Mouse (Mus musculus): ENCODE data around the gene Pik3r4. TPM values are rescaled to one million over a fixed set of nuclear protein-coding genes. Genes with fewer than 3 reads are reported as not detected.
A peak's percentile ranks its signal among the peaks of the same experiment; 100 is the strongest.

The Pik3r4 gene
- polyA plus RNA-seq, 1 experiment from 2014 or later, result 24.1 TPM

- no peak for ATAC-seq (ENCODE audit: low FRiP score, low TSS enrichment)
- no peak overlapping the region for H3K4me3 ChIP-seq (ENCODE audit: low read length)
- no peaks in the 10 kb centered on the region for H3K9me3 ChIP-seq (ENCODE audit: low read length)
- no peak overlapping the region for H3K9ac ChIP-seq (replicated peaks; ENCODE audit: low read length)
- no peak overlapping the region for H3K27ac ChIP-seq (ENCODE audit: low read length)
- H3K36me3 ChIP-seq (ENCODE audit: insufficient read depth, low read length), result peaks cover 13% of the 10 kb centered on the region; the same call in 1 of the 2 replicates
- no peak overlapping the region for H3K4me2 ChIP-seq (replicated peaks; ENCODE audit: low read depth, low read length)
- H3K27me3 ChIP-seq (ENCODE audit: insufficient read depth, low read length), result no peaks in the 10 kb centered on the region
- H3K4me1 ChIP-seq (ENCODE audit: insufficient read depth, low read length), result no peaks in the 10 kb centered on the region
- WGBS, result 88% methylated on average over 9 of the region's 9 CpGs
Observed at GRCm38 (mm10) chr9:105693056-105693455, 50.3 kb downstream of the Pik3r4 start.

- peak; percentile 69; the same call in 1 of the 2 replicates for ATAC-seq (ENCODE audit: low FRiP score, low TSS enrichment)
- no peak overlapping the region for H3K4me3 ChIP-seq (ENCODE audit: low read length)
- H3K27ac ChIP-seq (ENCODE audit: low read length), result no peak overlapping the region
- H3K4me2 ChIP-seq (replicated peaks; ENCODE audit: low read depth, low read length), result no peak overlapping the region
- H3K27me3 ChIP-seq (ENCODE audit: insufficient read depth, low read length), result no peaks in the 10 kb centered on the region
- H3K36me3 ChIP-seq (ENCODE audit: insufficient read depth, low read length), result peaks cover 5% of the 10 kb centered on the region; the same call in 1 of the 2 replicates
- 2% methylated on average over 5 of the region's 5 CpGs for WGBS
- no peak overlapping the region for H3K9ac ChIP-seq (replicated peaks; ENCODE audit: low read length)
- no peaks in the 10 kb centered on the region for H3K9me3 ChIP-seq (ENCODE audit: low read length)
- 0 out of 2 replicates have a peak, but pooled peaks cover 5% of the 10 kb centered on the region for H3K4me1 ChIP-seq (ENCODE audit: insufficient read depth, low read length)
Observed at GRCm38 (mm10) chr9:105693854-105694253, 51.1 kb downstream of the Pik3r4 start.

- Histone ChIP-seq H3K4me2 (replicated peaks; ENCODE audit: low read depth, low read length) (no peak overlapping the region), H3K9me3 (ENCODE audit: low read length) (no peaks in the 10 kb centered on the region), H3K36me3 (ENCODE audit: insufficient read depth, low read length) (no peaks in the 10 kb centered on the region), H3K27ac (ENCODE audit: low read length) (0 out of 2 replicates have a peak overlapping the region, but pooled peaks have one; percentile 5), H3K9ac (replicated peaks; ENCODE audit: low read length) (no peak overlapping the region), H3K4me1 (ENCODE audit: insufficient read depth, low read length) (0 out of 2 replicates have a peak, but pooled peaks cover 5% of the 10 kb centered on the region), H3K4me3 (ENCODE audit: low read length) (no peak overlapping the region), H3K27me3 (ENCODE audit: insufficient read depth, low read length) (no peaks in the 10 kb centered on the region)
- WGBS, result 83% methylated on average over 7 of the region's 7 CpGs
- ATAC-seq (ENCODE audit: low FRiP score, low TSS enrichment), result no peak
Observed at GRCm38 (mm10) chr9:105696818-105697564, 54.2 kb downstream of the Pik3r4 start.

GRCm38 (mm10) chr9:105697764-105698396 is 55.1 kb downstream of the Pik3r4 start:
- WGBS, result 37% methylated on average over 9 of the region's 9 CpGs
- ATAC-seq (ENCODE audit: low FRiP score, low TSS enrichment), result peak; percentile 46; the same call in 1 of the 2 replicates
- H3K4me1 ChIP-seq (ENCODE audit: insufficient read depth, low read length), result 0 out of 2 replicates have a peak, but pooled peaks cover 5% of the 10 kb centered on the region

GRCm38 (mm10) chr9:105700702-105701101 is 57.9 kb downstream of the Pik3r4 start:
- Histone ChIP-seq H3K4me2 (replicated peaks; ENCODE audit: low read depth, low read length) (no peak overlapping the region), H3K36me3 (ENCODE audit: insufficient read depth, low read length) (no peaks in the 10 kb centered on the region), H3K27ac (ENCODE audit: low read length) (no peak overlapping the region), H3K27me3 (ENCODE audit: insufficient read depth, low read length) (no peaks in the 10 kb centered on the region), H3K9me3 (ENCODE audit: low read length) (no peaks in the 10 kb centered on the region), H3K4me1 (ENCODE audit: insufficient read depth, low read length) (0 out of 2 replicates have a peak, but pooled peaks cover 5% of the 10 kb centered on the region), H3K4me3 (ENCODE audit: low read length) (no peak overlapping the region), H3K9ac (replicated peaks; ENCODE audit: low read length) (no peak overlapping the region)
- no peak for ATAC-seq (ENCODE audit: low FRiP score, low TSS enrichment)
- WGBS, result 65% methylated on average over 6 of the region's 6 CpGs

More at GRCm38 (mm10) chr9:105697764-105698396, 55.1 kb downstream of the Pik3r4 start:
- Histone ChIP-seq H3K27me3 (ENCODE audit: insufficient read depth, low read length) (no peaks in the 10 kb centered on the region), H3K9me3 (ENCODE audit: low read length) (no peaks in the 10 kb centered on the region), H3K36me3 (ENCODE audit: insufficient read depth, low read length) (no peaks in the 10 kb centered on the region), H3K27ac (ENCODE audit: low read length) (0 out of 2 replicates have a peak overlapping the region, but pooled peaks have one; percentile 5), H3K4me2 (replicated peaks; ENCODE audit: low read depth, low read length) (no peak overlapping the region), H3K4me3 (ENCODE audit: low read length) (no peak overlapping the region), H3K9ac (replicated peaks; ENCODE audit: low read length) (no peak overlapping the region)

- Histone ChIP-seq H3K9ac (replicated peaks; ENCODE audit: low read length) (no peak overlapping the region), H3K27me3 (ENCODE audit: insufficient read depth, low read length) (no peaks in the 10 kb centered on the region), H3K36me3 (ENCODE audit: insufficient read depth, low read length) (no peaks in the 10 kb centered on the region), H3K4me3 (ENCODE audit: low read length) (no peak overlapping the region), H3K27ac (ENCODE audit: low read length) (no peak overlapping the region), H3K4me2 (replicated peaks; ENCODE audit: low read depth, low read length) (no peak overlapping the region), H3K9me3 (ENCODE audit: low read length) (no peaks in the 10 kb centered on the region), H3K4me1 (ENCODE audit: insufficient read depth, low read length) (0 out of 2 replicates have a peak, but pooled peaks cover 5% of the 10 kb centered on the region)
- WGBS, result 65% methylated on average over 9 of the region's 9 CpGs
- 0 out of 2 replicates have a peak, but pooled peaks have one; percentile 23 for ATAC-seq (ENCODE audit: low FRiP score, low TSS enrichment)
Observed at GRCm38 (mm10) chr9:105701966-105702365, 59.2 kb downstream of the Pik3r4 start.

- Histone ChIP-seq H3K4me2 (replicated peaks; ENCODE audit: low read depth, low read length) (no peak overlapping the region), H3K36me3 (ENCODE audit: insufficient read depth, low read length) (no peaks in the 10 kb centered on the region), H3K4me1 (ENCODE audit: insufficient read depth, low read length) (no peaks in the 10 kb centered on the region), H3K4me3 (ENCODE audit: low read length) (no peak overlapping the region), H3K27ac (ENCODE audit: low read length) (no peak overlapping the region), H3K9ac (replicated peaks; ENCODE audit: low read length) (no peak overlapping the region), H3K9me3 (ENCODE audit: low read length) (no peaks in the 10 kb centered on the region), H3K27me3 (ENCODE audit: insufficient read depth, low read length) (no peaks in the 10 kb centered on the region)
- ATAC-seq (ENCODE audit: low FRiP score, low TSS enrichment), result no peak
- 78% methylated on average over 16 of the region's 16 CpGs for WGBS
Observed at GRCm38 (mm10) chr9:105704226-105704932, 61.6 kb downstream of the Pik3r4 start.

GRCm38 (mm10) chr9:105705011-105705410 is 62.2 kb downstream of the Pik3r4 start:
- no peak overlapping the region for H3K4me3 ChIP-seq (ENCODE audit: low read length)
- no peaks in the 10 kb centered on the region for H3K4me1 ChIP-seq (ENCODE audit: insufficient read depth, low read length)
- no peak for ATAC-seq (ENCODE audit: low FRiP score, low TSS enrichment)
- no peak overlapping the region for H3K27ac ChIP-seq (ENCODE audit: low read length)
- H3K27me3 ChIP-seq (ENCODE audit: insufficient read depth, low read length), result no peaks in the 10 kb centered on the region
- no peak overlapping the region for H3K9ac ChIP-seq (replicated peaks; ENCODE audit: low read length)
- no peaks in the 10 kb centered on the region for H3K36me3 ChIP-seq (ENCODE audit: insufficient read depth, low read length)
- H3K4me2 ChIP-seq (replicated peaks; ENCODE audit: low read depth, low read length), result no peak overlapping the region
- 97% methylated on average over 1 of the region's 1 CpGs for WGBS
- no peaks in the 10 kb centered on the region for H3K9me3 ChIP-seq (ENCODE audit: low read length)

GRCm38 (mm10) chr9:105712049-105712448 is 69.3 kb downstream of the Pik3r4 start:
- H3K4me2 ChIP-seq (replicated peaks; ENCODE audit: low read depth, low read length), result no peak overlapping the region
- H3K4me1 ChIP-seq (ENCODE audit: insufficient read depth, low read length), result no peaks in the 10 kb centered on the region
- 89% methylated on average over 3 of the region's 3 CpGs for WGBS
- ATAC-seq (ENCODE audit: low FRiP score, low TSS enrichment), result no peak
- H3K36me3 ChIP-seq (ENCODE audit: insufficient read depth, low read length), result no peaks in the 10 kb centered on the region
- H3K27ac ChIP-seq (ENCODE audit: low read length), result no peak overlapping the region
- no peaks in the 10 kb centered on the region for H3K9me3 ChIP-seq (ENCODE audit: low read length)
- H3K4me3 ChIP-seq (ENCODE audit: low read length), result no peak overlapping the region
- no peak overlapping the region for H3K9ac ChIP-seq (replicated peaks; ENCODE audit: low read length)
- no peaks in the 10 kb centered on the region for H3K27me3 ChIP-seq (ENCODE audit: insufficient read depth, low read length)
